Mouse (Mus musculus): ENCODE measurements at regions not wholly inside any gene's neighbourhood (a gene's known extent, or its start where the extent isn't known, plus 50 kb on each side); places are given as distances from the start of the nearest gene placed in this dataset.

DNA sequence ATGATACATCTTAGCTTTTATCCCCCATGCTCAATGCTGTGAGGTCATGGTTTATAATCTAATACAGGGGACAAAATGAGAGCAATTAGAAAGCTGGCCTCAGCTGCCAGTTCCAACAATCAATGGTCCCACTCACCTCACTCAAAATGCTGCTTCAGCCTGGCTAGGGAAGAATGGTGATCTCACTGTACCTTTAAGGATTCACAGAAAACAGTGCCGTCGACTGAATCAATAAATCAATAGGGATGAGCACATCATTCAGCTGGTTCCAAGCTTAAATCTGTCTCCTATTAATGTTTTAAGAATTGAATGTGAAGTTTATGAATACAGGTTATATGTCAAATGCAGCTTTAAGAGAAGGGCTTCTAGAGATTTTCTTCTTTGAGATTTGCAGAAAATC is 61.9 kb upstream of the Ncam2 start:
- DNase-seq: no peak

DNA sequence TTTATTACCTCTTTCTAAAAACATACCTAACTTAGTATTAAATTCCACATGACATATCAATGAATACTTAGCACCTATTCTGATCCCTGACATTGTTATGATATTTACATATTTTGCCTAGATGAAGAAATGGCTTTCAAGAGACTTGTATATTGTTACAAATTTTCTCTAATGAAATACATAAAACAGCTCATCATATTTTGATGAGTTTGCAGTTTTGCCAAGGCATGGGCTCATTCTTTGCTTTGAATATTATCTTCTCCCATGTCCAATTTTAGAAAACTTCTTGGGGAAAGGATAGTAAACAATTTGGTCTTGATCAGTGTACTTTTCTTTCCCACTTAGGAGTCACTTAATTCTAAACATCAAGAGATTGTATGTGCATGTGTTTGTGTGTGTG is 54.5 kb upstream of the Ncam2 start:
- DNase-seq: no peak

DNA sequence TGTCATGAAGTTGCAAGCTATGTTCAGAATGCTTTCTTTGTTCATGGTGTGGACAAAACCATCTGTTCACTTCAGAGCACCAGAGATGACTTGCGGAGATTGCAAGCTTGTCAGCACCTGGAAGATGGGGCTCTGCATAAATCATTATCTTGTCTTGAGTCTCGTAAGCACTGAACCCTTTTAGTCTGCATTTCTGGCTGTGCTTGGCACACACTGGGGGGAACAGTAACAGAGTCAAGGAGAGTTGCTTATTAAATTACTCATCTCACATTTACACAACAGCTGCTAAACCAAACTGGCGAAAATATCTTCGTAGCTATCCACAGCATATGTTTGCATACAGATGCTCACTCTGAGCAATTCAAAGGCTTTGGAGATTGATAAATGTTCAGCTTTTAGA is 51.0 kb upstream of the Ncam2 start:
- peak; percentile 4 to 8 for DNase-seq

Data from layer of hippocampus, postnatal 36 days (tissue).